Mouse (Mus musculus) MEL (cell line): Measurements from ENCODE around the gene Mrpl37. TPM values are rescaled to one million over a fixed set of nuclear protein-coding genes. Genes with fewer than 3 reads are reported as not detected.

Experiments used
- DNase-seq: peaks from one replicate; pipeline ENCODE4 v3.0.0; 2011; ENCODE audit warnings: low read depth, low spot score
- H3K27ac ChIP-seq: 2 replicates; pipeline ENCODE4 v1.5.1; 2012; ENCODE audit warnings: low read depth, mild to moderate bottlenecking, control low read depth, low read length, moderate library complexity; ENCODE audit not compliant: control insufficient read depth
- H3K27me3 ChIP-seq, 2 experiments: fragments of 150-350 bp in 1 of 2; sonication (generic) in 1 of 2; 2 replicates each; pipeline ENCODE4 v1.6.1; 2012; ENCODE audit warnings: low read length in 2 of 2, mild to moderate bottlenecking in 2 of 2, improper control_type of control experiment in 1 of 2, moderate library complexity in 1 of 2; ENCODE audit not compliant: insufficient read depth in 2 of 2, control insufficient read depth in 1 of 2
- H3K36me3 ChIP-seq, 2 experiments: 2 replicates each; pipeline ENCODE4 v1.6.1; 2012 to 2014; ENCODE audit warnings: low read length in 2 of 2, improper control_type of control experiment in 1 of 2, inconsistent platforms in 1 of 2, mild to moderate bottlenecking in 1 of 2; ENCODE audit not compliant: insufficient read depth in 2 of 2, control insufficient read depth in 1 of 2
- H3K4me1 ChIP-seq, 2 experiments: fragments of 150-350 bp in 1 of 2; sonication (generic) in 1 of 2; 2 replicates each; pipeline ENCODE4 v1.6.1; 2012; ENCODE audit warnings: low read length in 2 of 2, improper control_type of control experiment in 1 of 2, mild to moderate bottlenecking in 1 of 2; ENCODE audit not compliant: insufficient read depth in 2 of 2, control insufficient read depth in 1 of 2
- H3K4me3 ChIP-seq, 2 experiments: fragments of 150-350 bp in 1 of 2; sonication (generic) in 1 of 2; 2 replicates each; pipeline ENCODE4 v1.5.1; 2012; ENCODE audit warnings: low read depth in 2 of 2, low read length in 2 of 2, mild to moderate bottlenecking in 2 of 2, moderate library complexity in 2 of 2, control low read depth in 1 of 2, improper control_type of control experiment in 1 of 2; ENCODE audit not compliant: control insufficient read depth in 1 of 2, insufficient read depth in 1 of 2
- H3K79me2 ChIP-seq: 2 replicates; pipeline ENCODE4 v1.6.1; 2012; ENCODE audit warnings: mild to moderate bottlenecking, low read length, moderate library complexity; ENCODE audit not compliant: control insufficient read depth, poor library complexity, insufficient read depth
- H3K9ac ChIP-seq: 2 replicates; pipeline ENCODE4 v1.6.1; 2012; ENCODE audit warnings: low read depth, mild to moderate bottlenecking, control low read depth, low read length, moderate library complexity; ENCODE audit not compliant: control insufficient read depth, poor library complexity, severe bottlenecking
- H3K9me3 ChIP-seq: fragments of 150-350 bp; sonication (generic); replicated peaks from 2 replicates; pipeline ENCODE4 v1.6.1; 2012; ENCODE audit warnings: mild to moderate bottlenecking, low read length, improper control_type of control experiment, moderate library complexity; ENCODE audit not compliant: insufficient read depth
- BHLHE40 ChIP-seq: IDR thresholded peaks from 2 replicates; pipeline ENCODE4 v1.6.1; 2012; ENCODE audit warnings: low read depth, mild to moderate bottlenecking, inconsistent platforms, low read length, improper control_type of control experiment, borderline replicate concordance
- CHD1 ChIP-seq: IDR thresholded peaks from 2 replicates; pipeline ENCODE4 v1.6.1; 2012; ENCODE audit warnings: low read depth, mild to moderate bottlenecking, inconsistent platforms, low read length, improper control_type of control experiment
- ELF1 ChIP-seq: IDR thresholded peaks from 2 replicates; pipeline ENCODE4 v1.6.1; 2014; ENCODE audit warnings: low read depth, mild to moderate bottlenecking, inconsistent platforms, low read length, improper control_type of control experiment, moderate library complexity
- EP300 ChIP-seq, 2 experiments: IDR thresholded peaks; 2 replicates each; pipeline ENCODE4 v1.6.1; 2011; ENCODE audit warnings: improper control_type of control experiment in 2 of 2, low read length in 2 of 2, low read depth in 1 of 2, mild to moderate bottlenecking in 1 of 2
- ETS1 ChIP-seq: IDR thresholded peaks from 2 replicates; pipeline ENCODE4 v1.6.1; 2012; ENCODE audit warnings: low read depth, mild to moderate bottlenecking, inconsistent platforms, low read length, improper control_type of control experiment, moderate library complexity
- GABPA ChIP-seq: IDR thresholded peaks from 2 replicates; pipeline ENCODE4 v1.6.1; 2012; ENCODE audit warnings: low read depth, mild to moderate bottlenecking, inconsistent platforms, low read length, improper control_type of control experiment, moderate library complexity
- JUND ChIP-seq: IDR thresholded peaks from 2 replicates; pipeline ENCODE4 v1.6.1; 2011; ENCODE audit warnings: low read depth, mild to moderate bottlenecking, improper control_type of control experiment, low read length
- KAT2A ChIP-seq: conservative IDR thresholded peaks from 2 replicates; pipeline ENCODE4 v1.6.1; 2012; ENCODE audit warnings: low read depth, low read length, improper control_type of control experiment, inconsistent platforms
- MAFK ChIP-seq: IDR thresholded peaks from 2 replicates; pipeline ENCODE4 v1.6.1; 2011; ENCODE audit warnings: low read depth, mild to moderate bottlenecking, low read length, improper control_type of control experiment, borderline replicate concordance
- MAZ ChIP-seq: IDR thresholded peaks from 2 replicates; pipeline ENCODE4 v1.6.1; 2012; ENCODE audit warnings: low read depth, mild to moderate bottlenecking, inconsistent platforms, low read length, improper control_type of control experiment
- MXI1 ChIP-seq: IDR thresholded peaks from 2 replicates; pipeline ENCODE4 v1.6.1; 2011; ENCODE audit warnings: mild to moderate bottlenecking, low read depth, low read length, improper control_type of control experiment
- MYB ChIP-seq: IDR thresholded peaks from 2 replicates; pipeline ENCODE4 v1.6.1; 2011; ENCODE audit warnings: mild to moderate bottlenecking, low read depth, low read length, improper control_type of control experiment
- MYC ChIP-seq: IDR thresholded peaks from 2 replicates; pipeline ENCODE4 v1.6.1; 2011; ENCODE audit warnings: low read depth, mild to moderate bottlenecking, low read length, improper control_type of control experiment, moderate library complexity
- NRF1 ChIP-seq: IDR thresholded peaks from 2 replicates; pipeline ENCODE4 v1.6.1; 2014; ENCODE audit warnings: low read depth, mild to moderate bottlenecking, inconsistent platforms, low read length, improper control_type of control experiment, moderate library complexity; ENCODE audit not compliant: poor library complexity, insufficient read depth, severe bottlenecking
- POLR2AphosphoS2 ChIP-seq: IDR thresholded peaks from 2 replicates; pipeline ENCODE4 v1.6.1; 2011; ENCODE audit warnings: low read length, improper control_type of control experiment
- RAD21 ChIP-seq: IDR thresholded peaks from 2 replicates; pipeline ENCODE4 v1.6.1; 2011; ENCODE audit warnings: mild to moderate bottlenecking, low read depth, low read length, improper control_type of control experiment
- SMC3 ChIP-seq: IDR thresholded peaks from 2 replicates; pipeline ENCODE4 v1.6.1; 2011; ENCODE audit warnings: low read depth, low read length, improper control_type of control experiment
- TAL1 ChIP-seq: IDR thresholded peaks from 2 replicates; pipeline ENCODE4 v1.6.1; 2012; ENCODE audit warnings: mild to moderate bottlenecking, inconsistent platforms, low read length, moderate library complexity, mixed read lengths
- TBP ChIP-seq: IDR thresholded peaks from 2 replicates; pipeline ENCODE4 v1.8.0; 2011; ENCODE audit warnings: low read depth, low read length, improper control_type of control experiment
- TCF12 ChIP-seq: IDR thresholded peaks from 2 replicates; pipeline ENCODE4 v1.6.1; 2014; ENCODE audit warnings: low read depth, mild to moderate bottlenecking, inconsistent platforms, low read length, improper control_type of control experiment, moderate library complexity
- USF1 ChIP-seq: IDR thresholded peaks from 2 replicates; pipeline ENCODE4 v1.6.1; 2014; ENCODE audit warnings: low read depth, mild to moderate bottlenecking, inconsistent platforms, low read length, improper control_type of control experiment, moderate library complexity
- USF2 ChIP-seq, 2 experiments: IDR thresholded peaks; 2 replicates each; pipeline ENCODE4 v1.6.1; 2011 to 2012; ENCODE audit warnings: improper control_type of control experiment in 2 of 2, low read length in 2 of 2, borderline replicate concordance in 1 of 2, inconsistent platforms in 1 of 2, low read depth in 1 of 2, mild to moderate bottlenecking in 1 of 2; ENCODE audit not compliant: insufficient read depth in 1 of 2
- ZC3H11A ChIP-seq: IDR thresholded peaks from 2 replicates; pipeline ENCODE4 v1.6.1; 2012; ENCODE audit warnings: low read depth, mild to moderate bottlenecking, inconsistent platforms, low read length, improper control_type of control experiment
- ZKSCAN1 ChIP-seq: IDR thresholded peaks from 2 replicates; pipeline ENCODE4 v1.6.1; 2012; ENCODE audit warnings: low read depth, mild to moderate bottlenecking, inconsistent platforms, low read length, improper control_type of control experiment, moderate library complexity
- ZNF384 ChIP-seq: IDR thresholded peaks from 2 replicates; pipeline ENCODE4 v1.6.1; 2012; ENCODE audit warnings: low read depth, mild to moderate bottlenecking, inconsistent platforms, low read length, improper control_type of control experiment
- polyA plus RNA-seq, 2 experiments: library from polyadenylated mRNA; stranded (reverse) in 1 of 2; unstranded in 1 of 2; fragments of >175 nt in 1 of 2; fragments of >200 nt in 1 of 2; gene quantifications; 2 replicates each; pipeline versions ENCODE4 v1.2.1 to v1.2.4; 2012; ENCODE audit warnings: low replicate concordance in 2 of 2, low read depth in 1 of 2; ENCODE audit not compliant: insufficient read length in 2 of 2, insufficient read depth in 1 of 2, missing spikeins in 1 of 2
- total RNA-seq: library from RNA; depleted of rRNA; stranded (reverse); fragments of 300-350 nt; gene quantifications from 2 replicates; pipeline ENCODE4 v1.2.3, GENCODE M21; 2012

The Mrpl37 gene
- total and polyA plus RNA-seq, 3 experiments: 73.1 to 423 (median 153) TPM

DNA sequence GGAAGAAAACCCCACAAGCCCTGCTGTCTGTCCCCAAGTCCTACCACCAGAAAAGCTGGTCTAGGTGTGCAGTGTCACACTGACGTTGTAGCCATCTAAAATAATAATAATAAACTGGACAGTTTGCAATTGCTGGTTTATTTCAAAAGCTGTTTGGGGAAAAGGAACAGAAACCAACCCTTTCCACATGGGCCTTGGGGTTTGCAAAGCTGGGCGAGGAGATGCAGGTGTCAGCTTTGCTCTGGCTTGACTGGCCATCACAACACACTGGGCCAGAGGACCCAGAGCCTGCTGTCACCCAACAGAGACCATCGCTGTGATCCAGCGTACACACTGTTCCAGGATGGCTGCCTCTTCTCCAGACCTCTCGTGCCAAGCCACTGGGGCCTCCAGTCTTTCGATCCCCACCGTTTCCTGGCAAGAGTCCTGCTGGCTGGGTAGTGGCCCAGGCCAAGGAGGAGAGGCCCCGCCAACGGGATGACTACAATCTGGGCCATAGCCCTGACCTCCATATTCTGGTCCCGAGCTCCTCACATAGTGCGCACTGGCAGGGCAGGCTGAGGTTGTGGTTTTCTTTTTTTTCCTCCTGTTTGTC lies 18.0 kb downstream of the Mrpl37 start:
- Histone ChIP-seq H3K4me1 (no peaks in the 10 kb centered on the region), H3K9ac (no peak overlapping the region), H3K27ac (no peak overlapping the region), H3K27me3 (no peaks in the 10 kb centered on the region), H3K79me2 (no peaks in the 10 kb centered on the region), H3K36me3 (peaks cover 0 to 2% of the 10 kb centered on the region in 2 experiments; a peak in 1 of 4 replicates), H3K9me3 (no peaks in the 10 kb centered on the region), H3K4me3 (no peak overlapping the region)
- no peak for TF ChIP-seq TAL1
- no peak for TF ChIP-seq JUND
- no peak for TF ChIP-seq ELF1
- TF ChIP-seq TCF12: no peak
- TF ChIP-seq TBP: no peak
- TF ChIP-seq CHD1: no peak
- no peak for TF ChIP-seq ZC3H11A
- TF ChIP-seq MYB: no peak
- TF ChIP-seq NRF1: no peak
- no peak for TF ChIP-seq RAD21
- TF ChIP-seq USF1: no peak
- TF ChIP-seq MAFK: no peak
- TF ChIP-seq MAZ: no peak
- TF ChIP-seq MXI1: no peak
- no peak for TF ChIP-seq POLR2AphosphoS2
- TF ChIP-seq BHLHE40: no peak
- TF ChIP-seq ETS1: no peak
- no peak for TF ChIP-seq USF2 (IDR thresholded peaks at IDR 0.05; ENCODE audit: borderline replicate concordance in 1 of 2, insufficient read depth in 1 of 2, low read depth in 1 of 2, low read length in 2 of 2)
- no peak for TF ChIP-seq EP300 (IDR thresholded peaks at IDR 0.05; ENCODE audit: low read depth in 1 of 2, low read length in 2 of 2)
- TF ChIP-seq MYC: no peak
- DNase-seq: no peak

DNA sequence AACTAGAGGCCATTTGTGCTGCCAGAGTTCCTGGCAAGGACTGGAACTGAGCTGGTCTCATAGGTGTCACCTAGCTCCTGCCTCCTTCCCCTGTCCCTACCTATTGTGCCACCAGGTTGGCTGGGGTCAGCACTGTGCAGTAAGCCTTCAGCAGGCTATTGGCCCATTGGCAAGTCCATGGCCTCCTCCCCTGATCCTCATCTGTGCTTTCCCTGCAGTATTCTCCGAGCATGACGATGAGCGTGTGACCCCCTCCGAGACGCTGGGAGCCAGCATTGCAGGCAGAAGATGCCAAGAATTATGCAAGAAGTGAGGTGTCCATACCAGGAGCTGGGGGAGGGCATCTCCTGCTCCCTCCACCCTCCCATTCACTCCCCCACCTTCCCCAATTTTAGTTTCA lies 18.9 kb downstream of the Mrpl37 start:
- no peaks in the 10 kb centered on the region for H3K79me2 ChIP-seq
- H3K27me3 ChIP-seq: no peaks in the 10 kb centered on the region
- peaks cover 0 to 2% of the 10 kb centered on the region in 2 experiments; a peak in 1 of 4 replicates for H3K36me3 ChIP-seq
- H3K9me3 ChIP-seq: no peaks in the 10 kb centered on the region
- no peak overlapping the region for H3K4me3 ChIP-seq
- DNase-seq: no peak
- H3K4me1 ChIP-seq: peaks cover 0 to under 1% of the 10 kb centered on the region in 2 experiments; a peak in 3 of 4 replicates
- TF ChIP-seq SMC3 (no peak), RAD21 (no peak), USF1 (no peak), KAT2A (no peak), GABPA (no peak), TAL1 (no peak), ZNF384 (no peak), ZKSCAN1 (no peak), ZC3H11A (no peak)
- H3K9ac ChIP-seq: no peak overlapping the region
- H3K27ac ChIP-seq: no peak overlapping the region
